ENCODE assay signal across 12 mouse cellular contexts in the genomic region with DNA sequence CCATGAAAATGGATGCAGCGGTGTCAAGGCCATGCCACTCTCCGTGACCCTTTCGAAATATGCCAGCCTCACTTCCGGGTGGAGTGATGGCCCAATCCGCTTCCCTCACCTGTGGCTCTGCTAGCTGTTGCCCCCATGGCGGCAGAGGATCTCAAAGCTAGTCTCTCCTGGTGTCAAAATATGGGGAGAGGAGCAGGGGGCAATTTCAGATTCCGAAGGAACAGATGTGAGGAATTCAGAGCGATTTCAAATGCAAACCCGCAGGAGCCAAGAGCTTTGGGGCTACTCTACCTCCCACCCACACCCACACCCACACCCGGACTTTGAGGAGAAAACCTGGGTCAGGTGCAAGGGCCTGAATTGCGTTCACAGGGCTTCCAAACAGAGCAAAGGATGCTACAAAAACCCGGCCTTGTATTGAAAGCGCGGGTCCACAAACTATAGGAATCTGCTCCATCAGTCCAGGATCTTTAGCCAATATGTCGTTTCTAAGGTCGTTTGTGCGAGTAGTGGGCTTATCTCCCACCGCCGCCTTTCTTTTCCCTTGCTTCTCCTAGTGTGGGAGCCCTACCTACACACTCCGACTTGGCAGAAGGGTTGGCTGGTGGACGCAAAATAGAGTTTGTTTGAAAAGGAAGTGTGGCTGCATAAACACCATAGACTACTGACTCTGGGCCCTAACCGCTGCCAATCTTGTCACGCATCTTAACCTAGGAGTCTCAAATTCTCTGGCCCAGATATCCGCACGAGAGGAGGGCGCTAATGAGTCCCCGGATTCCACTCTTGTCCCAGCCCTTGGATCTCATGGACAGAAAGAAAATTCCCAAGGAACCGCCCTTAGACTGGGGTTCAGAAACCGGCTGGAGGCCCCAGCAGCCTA. TPM values are rescaled to one million over a fixed set of nuclear protein-coding genes. Genes with fewer than 3 reads are reported as not detected.
DNase-seq lines count a peak whose midpoint lies in the region; ATAC-seq and TF ChIP-seq lines count a peak whose summit lies in the region.
"Had no signal": no experiment of that assay in that cellular context is flagged by ENCODE, and none has a peak within 500 bp of the region (broad histone marks: within the 10 kb centered on the region; RNA-seq: fewer than 3 reads in every experiment).

No protein-coding gene starts in this region.

- peak overlapping the region; percentile 49 for H3K4me2 ChIP-seq in embryonic facial prominence, embryonic 12.5 days (replicated peaks)
- H3K4me2 ChIP-seq in intestine, embryonic 16.5 days (ENCODE audit: low read depth, low read length), result peak overlapping the region; percentile 60

- WGBS in heart, adult 2 months, result 27% methylated on average over 29 of the region's 29 CpGs
- 1% methylated on average over 29 of the region's 29 CpGs for WGBS in embryonic facial prominence, embryonic 12.5 days
- 18% methylated on average over 29 of the region's 29 CpGs for WGBS in intestine, embryonic 16.5 days

- peak overlapping the region; percentile 56 for H3K9ac ChIP-seq in heart, adult 2 months (ENCODE audit: low read depth, low read length)
- H3K9ac ChIP-seq in embryonic facial prominence, embryonic 12.5 days, result peak overlapping the region; percentile 40; the same call in 1 of the 2 replicates
- peak overlapping the region; percentile 52 for H3K9ac ChIP-seq in intestine, embryonic 16.5 days (ENCODE audit: low read depth, low read length)
- H3K9ac ChIP-seq: liver, embryonic 15.5 days had no signal

- peak; percentile 66 to 69 for DNase-seq in heart, adult 2 months
- DNase-seq in heart, postnatal 25 days (ENCODE audit: low spot score), result no peak
- no peak for DNase-seq in adrenal gland, postnatal 36 days
- DNase-seq in layer of hippocampus, postnatal 25 days (ENCODE audit: extremely low spot score in 1 of 2, low spot score in 1 of 2), result no peak
- no peak for DNase-seq in embryo, embryonic 10.5 days (ENCODE audit: low spot score)
- DNase-seq: cerebellum, adult 18-20 months; kidney, postnatal 36 days; thymus, adult 18-20 months had no signal

- no peak for TF ChIP-seq EP300 in heart, adult 2 months (IDR thresholded peaks at IDR 0.05; ENCODE audit: insufficient read depth, low read depth, low read length)

- H3K27ac ChIP-seq in heart, adult 2 months, result peak overlapping the region; percentile 97
- peak overlapping the region; percentile 74 for H3K27ac ChIP-seq in embryonic facial prominence, embryonic 12.5 days
- H3K27ac ChIP-seq in intestine, embryonic 16.5 days (ENCODE audit: low read length), result peak overlapping the region; percentile 50
- H3K27ac ChIP-seq: liver, embryonic 15.5 days had no signal

- H3K79me2 ChIP-seq in heart, adult 2 months (replicated peaks; ENCODE audit: control insufficient read depth, insufficient read depth, low read length), result no peaks in the 10 kb centered on the region

- peaks cover 2% of the 10 kb centered on the region; the same call in 1 of the 2 replicates for H3K27me3 ChIP-seq in heart, adult 2 months (ENCODE audit: control insufficient read depth, insufficient read depth, low read length)
- peaks cover 98% of the 10 kb centered on the region for H3K27me3 ChIP-seq in E14TG2a.4 (ENCODE audit: insufficient read depth, low read length)
- H3K27me3 ChIP-seq in embryonic facial prominence, embryonic 12.5 days, result peaks cover 79% of the 10 kb centered on the region
- peaks cover 28% of the 10 kb centered on the region for H3K27me3 ChIP-seq in intestine, embryonic 16.5 days (replicated peaks; ENCODE audit: control insufficient read depth, insufficient read depth, low read length)

- no peak for ATAC-seq in embryonic facial prominence, embryonic 12.5 days (ENCODE audit: insufficient number of reproducible peaks, insufficient read depth, low FRiP score, low TSS enrichment)
- peak; percentile 6; the same call in 1 of the 2 replicates for ATAC-seq in intestine, embryonic 16.5 days

- peaks cover 3% of the 10 kb centered on the region for H3K4me1 ChIP-seq in heart, adult 2 months (ENCODE audit: control insufficient read depth, insufficient read depth, low read length)
- H3K4me1 ChIP-seq in E14TG2a.4 (replicated peaks; ENCODE audit: low read depth, low read length), result peaks cover 59% of the 10 kb centered on the region
- peaks cover 17% of the 10 kb centered on the region; the same call in 1 of the 2 replicates for H3K4me1 ChIP-seq in embryonic facial prominence, embryonic 12.5 days
- H3K4me1 ChIP-seq in intestine, embryonic 16.5 days (ENCODE audit: control insufficient read depth, insufficient read depth, low read length), result 0 out of 2 replicates have a peak, but pooled peaks cover 3% of the 10 kb centered on the region

- TF ChIP-seq POLR2A in heart, adult 2 months (IDR thresholded peaks at IDR 0.05; ENCODE audit: insufficient read depth, low read depth, low read length), result no peak

- no peaks in the 10 kb centered on the region for H3K36me3 ChIP-seq in heart, adult 2 months (ENCODE audit: control insufficient read depth, insufficient read depth, low read length)
- no peaks in the 10 kb centered on the region for H3K36me3 ChIP-seq in E14TG2a.4 (ENCODE audit: insufficient read depth, low read length)
- no peaks in the 10 kb centered on the region for H3K36me3 ChIP-seq in embryonic facial prominence, embryonic 12.5 days
- H3K36me3 ChIP-seq in intestine, embryonic 16.5 days (ENCODE audit: control insufficient read depth, insufficient read depth, low read length), result no peaks in the 10 kb centered on the region
- H3K36me3 ChIP-seq: liver, embryonic 15.5 days had no signal

- intact Hi-C loops in heart, adult 2 months (cut with DNase I), result loop anchor here (2.0 kb wide), 1 partner anchor 15 kb away; no protein-coding TSS in a partner anchor
- intact Hi-C loops in heart, postnatal 25 days (cut with DNase I), result loop anchor here (2.0 kb wide), 1 partner anchor 15 kb away; no protein-coding TSS in a partner anchor

- TF ChIP-seq CTCF in heart, adult 2 months (IDR thresholded peaks at IDR 0.05), result peak; percentile 36
- no peak for TF ChIP-seq CTCF in E14TG2a.4 (conservative IDR thresholded peaks at IDR 0.05; ENCODE audit: low read length)

- no peaks in the 10 kb centered on the region for H3K9me3 ChIP-seq in E14TG2a.4 (ENCODE audit: low read length)
- H3K9me3 ChIP-seq in embryonic facial prominence, embryonic 12.5 days, result no peaks in the 10 kb centered on the region
- H3K9me3 ChIP-seq in intestine, embryonic 16.5 days (ENCODE audit: control insufficient read depth, low read length), result no peaks in the 10 kb centered on the region
- H3K9me3 ChIP-seq: liver, embryonic 15.5 days had no signal

- peak overlapping the region; percentile 57 for H3K4me3 ChIP-seq in heart, adult 2 months
- 0 out of 2 replicates have a peak overlapping the region, but pooled peaks have one; percentile 7 for H3K4me3 ChIP-seq in E14TG2a.4 (replicated peaks; ENCODE audit: low read length)
- peak overlapping the region; percentile 33; the same call in 1 of the 2 replicates for H3K4me3 ChIP-seq in embryonic facial prominence, embryonic 12.5 days
- H3K4me3 ChIP-seq in intestine, embryonic 16.5 days (ENCODE audit: low read length), result peak overlapping the region; percentile 42
- H3K4me3 ChIP-seq: liver, embryonic 15.5 days had no signal

RNA-seq across cellular contexts. Expression of gene Hand2, which starts 6.7 kb away (rescaled TPM):
- total RNA-seq in heart, adult 2 months (2021), result 10 to 100 TPM; 62.1 to 63.9 TPM
- 10.3 and 14.8 TPM in 2 replicates for polyA plus RNA-seq in heart, adult 2 months (2012; rRNA removed)
- 10 to 100 TPM; 49.0 to 56.6 TPM for total RNA-seq in heart, postnatal 25 days (2021)
- polyA plus RNA-seq in embryonic facial prominence, embryonic 12.5 days (2016; fragmentation: Nextera tagmentation; extraction: Ambion mirVana), result 5.8 and 6.3 TPM in 2 replicates
- polyA plus RNA-seq in intestine, embryonic 16.5 days (2015; fragmentation: Nextera tagmentation; extraction: Ambion mirVana), result 4.1 and 5.1 TPM in 2 replicates
- total RNA-seq in adrenal gland, postnatal 36 days (2021), result 10 to 100 TPM; 26.4 to 27.5 TPM
- not detected for total RNA-seq in layer of hippocampus, postnatal 25 days (2021)

Comparison
In these comparisons a context has a peak if more than half of its experiments do, and no peak if none do; other contexts are left out.
1. DNase-seq: peak in heart, adult 2 months (2 of 2); none in heart, postnatal 25 days (single experiment), adrenal gland, postnatal 36 days (0 of 2), layer of hippocampus, postnatal 25 days (0 of 2) and embryo, embryonic 10.5 days (single experiment).
2. H3K4me3 ChIP-seq: peak in every context shown above with its lines; median percentile 57 in heart, adult 2 months; 42 in intestine, embryonic 16.5 days; 33 in embryonic facial prominence, embryonic 12.5 days; 7 in E14TG2a.4.
3. RNA of gene Hand2, which starts 6.7 kb away (total RNA-seq): 62.1 to 63.9 TPM in heart, adult 2 months, 49.0 to 56.6 TPM in heart, postnatal 25 days and 26.4 to 27.5 TPM in adrenal gland, postnatal 36 days; not detected in layer of hippocampus, postnatal 25 days; every median in the first group is over 10 times any median in the second.
4. Peak in every context shown above with its lines, with median percentiles within 50 percentile points of each other: H3K27ac ChIP-seq and H3K9ac ChIP-seq.